Mouse (Mus musculus) gastrocnemius, adult 18-20 months (tissue): ENCODE data around the gene Triap1. TPM values are rescaled to one million over a fixed set of nuclear protein-coding genes. Genes with fewer than 3 reads are reported as not detected.

Experiments
- DNase-seq: peaks from one replicate; pipeline ENCODE4 v3.0.0; 2021; ENCODE audit warnings: low spot score
- total RNA-seq, 2 experiments: library from RNA; stranded (reverse); gene quantifications; 2 replicates each; pipeline ENCODE4 v1.2.3; 2021

The Triap1 gene
- total RNA-seq, 2 experiments from 2014 or later: 18.2 to 18.3 TPM

DNA sequence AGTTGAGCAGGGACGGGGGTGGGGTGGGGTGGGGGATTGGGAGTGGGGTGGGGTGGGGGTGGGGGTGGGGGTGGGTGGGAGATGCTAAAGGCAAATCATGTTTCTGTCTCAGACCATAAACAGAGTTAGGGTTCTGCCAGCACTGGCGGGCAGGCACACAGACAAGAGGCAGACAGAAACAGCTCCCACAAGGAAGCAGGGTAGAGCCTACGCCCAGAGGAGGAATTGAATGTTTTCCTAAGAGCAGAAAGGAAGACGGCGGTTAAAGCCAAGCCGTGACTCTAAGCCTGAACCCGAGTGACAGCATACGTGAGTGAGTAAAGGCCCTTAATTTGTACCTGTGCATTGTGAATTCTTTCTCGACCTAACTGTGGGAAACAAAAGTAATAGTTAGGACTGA lies 50.9 kb downstream of the Triap1 start:
- DNase-seq: no peak

DNA sequence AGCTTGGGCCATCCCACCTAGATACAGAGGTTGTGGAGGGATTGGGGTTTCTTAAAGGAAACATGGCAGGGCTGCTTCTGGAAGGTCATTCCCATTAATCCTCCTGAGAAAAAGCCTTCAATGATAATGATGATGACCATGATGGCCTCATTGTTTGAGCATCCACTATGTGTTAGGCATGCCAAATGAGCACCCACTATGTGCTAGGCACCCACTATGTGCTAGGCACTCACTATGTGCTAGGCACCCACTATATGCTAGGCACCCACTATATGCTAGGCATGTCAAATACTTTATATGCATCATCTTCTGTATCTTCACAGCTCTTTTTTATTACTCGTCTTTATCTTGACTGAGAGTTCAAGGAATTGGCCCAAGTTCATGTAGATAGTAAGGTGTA lies 51.9 kb downstream of the Triap1 start:
- DNase-seq: no peak

Other genes with a start within 250 kb of the Triap1 start
- gene Gm10401, start 242.9 kb upstream of the Triap1 start, total RNA-seq: not detected
- gene Acads, start 221.9 kb upstream of the Triap1 start, total RNA-seq: 10 to 100 TPM; 74.2 to 75.3 TPM
- 10 to 100 TPM; 11.1 to 12.4 TPM for gene Unc119b, start 206.2 kb upstream of the Triap1 start, total RNA-seq
- gene Mlec, start 183.0 kb upstream of the Triap1 start, total RNA-seq: 100 to 1,000 TPM; 149 to 158 TPM
- 1 to 10 TPM in 1 of 2 experiments, under 1 TPM in 1; 0.50 to 1.2 TPM for gene Cabp1, start 146.8 kb upstream of the Triap1 start, total RNA-seq
- 10 to 100 TPM; 34.9 to 39.3 TPM for gene Pop5, start 105.4 kb upstream of the Triap1 start, total RNA-seq
- gene Rnf10, start 68.3 kb upstream of the Triap1 start, total RNA-seq: 100 to 1,000 TPM; 275 to 312 TPM
- gene Coq5, start 61.6 kb upstream of the Triap1 start, total RNA-seq: 10 to 100 TPM; 81.3 to 91.7 TPM
- gene Dynll1, start 40.2 kb upstream of the Triap1 start, total RNA-seq: 10 to 100 TPM; 44.1 to 75.5 TPM
- gene Srsf9, start 14.0 kb upstream of the Triap1 start, total RNA-seq: 10 to 100 TPM in 1 of 2 experiments, 1 to 10 TPM in 1; 9.6 to 13.2 TPM
- gene Gatc, start within 50 bp of the Triap1 start, total RNA-seq: 10 to 100 TPM; 23.6 to 24.7 TPM
- 10 to 100 TPM; 42.5 to 67.7 TPM for gene Cox6a1, start 7.8 kb downstream of the Triap1 start, total RNA-seq
- gene Msi1, start 88.4 kb downstream of the Triap1 start, total RNA-seq: under 1 TPM in 1 of 2 experiments, not detected in 1; 0.57 TPM
- not detected for gene Pla2g1b, start 125.0 kb downstream of the Triap1 start, total RNA-seq
- gene Sirt4, start 143.5 kb downstream of the Triap1 start, total RNA-seq: 10 to 100 TPM; 14.8 to 16.5 TPM
- 10 to 100 TPM; 87.2 to 94.2 TPM for gene Pxn, start 165.5 kb downstream of the Triap1 start, total RNA-seq
- 100 to 1,000 TPM; 617 to 621 TPM for gene Rplp0, start 218.2 kb downstream of the Triap1 start, total RNA-seq
- gene Gcn1l1, start 224.0 kb downstream of the Triap1 start, total RNA-seq: 10 to 100 TPM; 27.9 to 31.1 TPM